In the genomic region with DNA sequence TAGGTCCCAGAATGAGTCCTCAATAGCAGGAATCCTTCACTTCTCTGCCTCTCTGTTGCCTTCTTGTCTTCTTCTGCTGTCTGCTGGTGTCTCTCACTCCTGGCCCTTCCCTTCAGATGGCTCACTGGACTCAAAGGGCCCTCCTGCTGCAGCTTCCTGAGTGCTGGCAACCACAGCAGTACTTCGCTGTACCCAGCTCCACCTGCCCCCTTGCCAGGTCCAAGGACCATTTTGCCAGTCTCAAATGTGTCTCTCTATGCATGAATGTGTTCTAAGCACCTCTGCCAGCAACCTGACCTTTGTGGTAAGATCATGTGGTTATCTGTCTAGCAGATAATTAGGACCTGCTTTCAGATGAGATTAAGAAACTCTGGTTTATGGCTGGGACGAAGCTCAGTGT, we compare ENCODE assay signal across 16 mouse cellular contexts. TPM values are rescaled to one million over a fixed set of nuclear protein-coding genes. Genes with fewer than 3 reads are reported as not detected.
DNase-seq lines count a peak whose midpoint lies in the region; ATAC-seq and TF ChIP-seq lines count a peak whose summit lies in the region.
"Had no signal": no experiment of that assay in that cellular context is flagged by ENCODE, and none has a peak within 500 bp of the region (broad histone marks: within the 10 kb centered on the region; RNA-seq: fewer than 3 reads in every experiment).

No protein-coding gene starts in this region.

- H3K27me3 ChIP-seq in kidney, embryonic 15.5 days: no peaks in the 10 kb centered on the region
- no peaks in the 10 kb centered on the region for H3K27me3 ChIP-seq in small intestine, adult 2 months (ENCODE audit: control insufficient read depth, insufficient read depth, low read length)
- H3K27me3 ChIP-seq in stomach, postnatal 0 days (ENCODE audit: control insufficient read depth, insufficient read depth, low read length): no peaks in the 10 kb centered on the region
- H3K27me3 ChIP-seq in liver, embryonic 12.5 days (replicated peaks): no peaks in the 10 kb centered on the region
- H3K27me3 ChIP-seq: hindbrain, embryonic 12.5 days; limb, embryonic 12.5 days; midbrain, embryonic 13.5 days; neural tube, embryonic 15.5 days had no signal

- H3K9me3 ChIP-seq in kidney, embryonic 15.5 days (replicated peaks): no peaks in the 10 kb centered on the region
- H3K9me3 ChIP-seq in stomach, postnatal 0 days (ENCODE audit: control insufficient read depth, low read length): no peaks in the 10 kb centered on the region
- no peaks in the 10 kb centered on the region for H3K9me3 ChIP-seq in liver, embryonic 12.5 days (replicated peaks)
- H3K9me3 ChIP-seq: hindbrain, embryonic 12.5 days; limb, embryonic 12.5 days; midbrain, embryonic 13.5 days; neural tube, embryonic 15.5 days had no signal

- H3K27ac ChIP-seq in kidney, embryonic 15.5 days: no peak overlapping the region
- H3K27ac ChIP-seq in small intestine, adult 2 months (ENCODE audit: insufficient read depth, low read depth, low read length): peak overlapping the region; percentile 2; the same call in 1 of the 2 replicates
- no peak overlapping the region for H3K27ac ChIP-seq in stomach, postnatal 0 days (replicated peaks)
- no peak overlapping the region for H3K27ac ChIP-seq in liver, embryonic 12.5 days
- H3K27ac ChIP-seq: hindbrain, embryonic 12.5 days; limb, embryonic 12.5 days; liver, embryonic 14.5 days; midbrain, embryonic 13.5 days; neural tube, embryonic 15.5 days had no signal

- no peak for ATAC-seq in kidney, embryonic 15.5 days (replicated peaks; ENCODE audit: low FRiP score)
- ATAC-seq in stomach, postnatal 0 days (ENCODE audit: low FRiP score, low TSS enrichment): no peak
- no peak for ATAC-seq in liver, embryonic 12.5 days
- ATAC-seq: forebrain, embryonic 14.5 days; midbrain, embryonic 13.5 days had no signal

- TF ChIP-seq CTCF in small intestine, adult 2 months (IDR thresholded peaks at IDR 0.05; ENCODE audit: extremely low read depth, insufficient read length, insufficient replicate concordance, low read depth, low read length): no peak
- no peak for TF ChIP-seq CTCF in stomach, postnatal 0 days (IDR thresholded peaks at IDR 0.05; ENCODE audit: low read depth)

- peaks cover 10% of the 10 kb centered on the region for H3K36me3 ChIP-seq in kidney, embryonic 15.5 days
- peaks cover 5% of the 10 kb centered on the region for H3K36me3 ChIP-seq in small intestine, adult 2 months (ENCODE audit: control insufficient read depth, insufficient read depth, low read length)
- H3K36me3 ChIP-seq in stomach, postnatal 0 days (ENCODE audit: control insufficient read depth, insufficient read depth, low read length): no peaks in the 10 kb centered on the region
- peaks cover 10% of the 10 kb centered on the region for H3K36me3 ChIP-seq in liver, embryonic 12.5 days
- H3K36me3 ChIP-seq: neural tube, embryonic 15.5 days had no signal

- 88% methylated on average over 2 of the region's 2 CpGs for WGBS in kidney, embryonic 15.5 days
- WGBS in small intestine, adult 2 months: 33% methylated on average over 2 of the region's 2 CpGs
- 90% methylated on average over 2 of the region's 2 CpGs for WGBS in stomach, postnatal 0 days
- 73% methylated on average over 2 of the region's 2 CpGs for WGBS in liver, embryonic 12.5 days (ENCODE audit: insufficient replicate concordance)

- H3K4me3 ChIP-seq in kidney, embryonic 15.5 days (replicated peaks): no peak overlapping the region
- no peak overlapping the region for H3K4me3 ChIP-seq in small intestine, adult 2 months (ENCODE audit: low read depth, low read length)
- no peak overlapping the region for H3K4me3 ChIP-seq in stomach, postnatal 0 days (ENCODE audit: low read depth, low read length)
- no peak overlapping the region for H3K4me3 ChIP-seq in liver, embryonic 12.5 days
- H3K4me3 ChIP-seq: erythroblast, embryonic 14.5 days; hindbrain, embryonic 12.5 days; limb, embryonic 12.5 days; midbrain, embryonic 13.5 days; myocyte; neural tube, embryonic 15.5 days had no signal

- peak; percentile 30 for DNase-seq in kidney, adult 18-20 months
- peak; percentile 66 for DNase-seq in cerebellum, adult 11 months
- peak; percentile 39 to 48 for DNase-seq in cerebellum, postnatal 10 days
- DNase-seq in stomach, postnatal 0 days (ENCODE audit: low spot score): no peak
- DNase-seq: right cerebral cortex, postnatal 4 days had no signal

- H3K4me2 ChIP-seq in kidney, embryonic 15.5 days: no peak overlapping the region
- H3K4me2 ChIP-seq in stomach, postnatal 0 days (replicated peaks; ENCODE audit: low read depth): no peak overlapping the region
- H3K4me2 ChIP-seq in liver, embryonic 12.5 days: no peak overlapping the region
- H3K4me2 ChIP-seq: hindbrain, embryonic 12.5 days; limb, embryonic 12.5 days; midbrain, embryonic 13.5 days; neural tube, embryonic 15.5 days had no signal

- no peak for TF ChIP-seq POLR2A in small intestine, adult 2 months (IDR thresholded peaks at IDR 0.05; ENCODE audit: low read depth, low read length)

- H3K4me1 ChIP-seq in kidney, embryonic 15.5 days: peaks cover 30% of the 10 kb centered on the region
- peaks cover 18% of the 10 kb centered on the region for H3K4me1 ChIP-seq in small intestine, adult 2 months (ENCODE audit: control insufficient read depth, insufficient read depth, insufficient read length, low read length)
- H3K4me1 ChIP-seq in stomach, postnatal 0 days (replicated peaks; ENCODE audit: control insufficient read depth, insufficient read depth): peaks cover 6% of the 10 kb centered on the region; the same call in 1 of the 2 replicates
- H3K4me1 ChIP-seq in liver, embryonic 12.5 days: peaks cover 75% of the 10 kb centered on the region

- no peak for TF ChIP-seq EP300 in stomach, postnatal 0 days (optimal IDR thresholded peaks at IDR 0.05)

- H3K9ac ChIP-seq in kidney, embryonic 15.5 days: no peak overlapping the region
- no peak overlapping the region for H3K9ac ChIP-seq in stomach, postnatal 0 days (ENCODE audit: low read length)
- no peak overlapping the region for H3K9ac ChIP-seq in liver, embryonic 12.5 days
- H3K9ac ChIP-seq: hindbrain, embryonic 12.5 days; limb, embryonic 12.5 days; liver, embryonic 14.5 days; midbrain, embryonic 13.5 days; neural tube, embryonic 15.5 days had no signal

RNA-seq across cellular contexts. Expression of a gene that starts 8.2 kb away (rescaled TPM):
- polyA plus RNA-seq in kidney, embryonic 15.5 days (2015; fragmentation: Nextera tagmentation; extraction: Ambion mirVana): 10.0 and 10.1 TPM in 2 replicates
- 12.6 and 19.4 TPM in 2 replicates for polyA plus RNA-seq in small intestine, adult 2 months (2012; rRNA removed)
- 6.5 and 6.6 TPM in 2 replicates for polyA plus RNA-seq in stomach, postnatal 0 days (2015; fragmentation: Nextera tagmentation; extraction: Ambion mirVana)
- polyA plus RNA-seq in liver, embryonic 12.5 days (2016; fragmentation: Nextera tagmentation; extraction: Ambion mirVana): 4.6 and 5.1 TPM in 2 replicates
